Mouse (Mus musculus) ovary, adult 18-20 months (tissue): Measurements from ENCODE around the gene Atf4.

Experiments used
- DNase-seq: peaks from one replicate; pipeline ENCODE4 v3.0.0; 2022; ENCODE audit warnings: low spot score, mixed read lengths

Gene Atf4

GRCm38 (mm10) chr15:80254847-80255645, at the start of gene Atf4:
TSS of gene Atf4 (plus strand) at chr15:80255184.
- peak; percentile 98 for DNase-seq

- DNase-seq: no peak
These were observed 48.9 kb upstream of the Atf4 start for GRCm38 (mm10) chr15:80206057-80206565.

DNA sequence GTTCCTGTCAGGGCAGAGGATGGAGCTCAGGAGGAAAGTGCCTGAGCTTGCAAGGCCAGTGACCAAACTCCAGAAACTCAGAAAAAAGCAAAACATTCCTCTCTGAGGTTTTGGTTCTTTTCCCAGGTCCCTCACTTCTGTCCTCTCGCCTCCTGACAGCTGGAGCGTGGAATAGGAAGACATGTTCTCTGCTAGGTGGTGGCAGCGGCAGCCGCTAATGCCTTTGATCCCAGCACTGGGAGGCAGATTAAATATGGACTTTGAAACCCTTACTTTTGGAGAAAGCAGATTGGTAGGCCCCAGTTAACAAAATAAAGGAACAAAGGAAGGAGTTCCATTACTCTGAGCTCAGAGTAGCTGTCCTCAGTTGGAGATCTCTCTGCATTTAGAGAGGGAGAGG, 46.5 kb upstream of the Atf4 start:
- DNase-seq: no peak

- no peak for DNase-seq
These were observed 41.3 kb upstream of the Atf4 start for GRCm38 (mm10) chr15:80213688-80214087.

DNA sequence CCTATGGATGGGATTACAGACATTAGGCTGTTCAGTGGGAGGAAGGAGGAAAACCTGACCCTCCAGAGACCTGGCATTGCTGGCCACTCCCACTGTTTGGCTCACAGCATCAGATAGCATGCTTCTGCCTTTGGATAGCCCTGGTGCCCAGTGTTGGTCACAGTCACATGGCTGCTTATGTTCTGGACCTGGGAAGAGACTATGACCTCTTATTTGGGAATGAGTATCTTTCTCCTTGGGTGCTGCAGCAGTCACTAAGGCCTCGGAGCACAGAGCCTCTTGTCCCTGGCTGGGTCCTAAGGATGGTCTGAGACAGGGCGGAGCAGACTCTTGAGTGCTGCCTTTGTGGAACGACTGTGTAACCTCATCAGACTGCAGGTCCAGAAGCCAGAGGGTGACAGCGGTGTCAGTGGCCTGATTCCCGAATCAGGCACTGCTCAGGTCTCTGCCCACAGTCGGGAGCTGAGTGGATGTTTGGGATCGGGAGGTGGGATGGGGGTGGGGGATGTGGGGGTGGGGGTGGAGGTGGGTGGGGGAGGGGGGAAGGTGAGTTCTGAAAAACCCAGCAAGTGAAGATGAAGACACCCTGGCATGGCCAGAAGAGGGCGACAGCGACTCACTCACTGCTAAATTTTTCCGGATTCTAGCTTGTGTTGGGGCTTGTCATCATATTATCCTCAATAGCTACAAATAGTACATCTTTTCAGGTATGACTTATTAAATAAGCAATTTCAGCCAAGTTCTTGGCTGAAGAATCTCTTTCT, 39.1 kb upstream of the Atf4 start:
- DNase-seq: no peak

GRCm38 (mm10) chr15:80216480-80216820, 38.5 kb upstream of the Atf4 start:
- no peak for DNase-seq

- DNase-seq: no peak
These were observed 37.5 kb upstream of the Atf4 start for GRCm38 (mm10) chr15:80217476-80217875.

GRCm38 (mm10) chr15:80219211-80219610, 35.8 kb upstream of the Atf4 start:
- DNase-seq: no peak

DNA sequence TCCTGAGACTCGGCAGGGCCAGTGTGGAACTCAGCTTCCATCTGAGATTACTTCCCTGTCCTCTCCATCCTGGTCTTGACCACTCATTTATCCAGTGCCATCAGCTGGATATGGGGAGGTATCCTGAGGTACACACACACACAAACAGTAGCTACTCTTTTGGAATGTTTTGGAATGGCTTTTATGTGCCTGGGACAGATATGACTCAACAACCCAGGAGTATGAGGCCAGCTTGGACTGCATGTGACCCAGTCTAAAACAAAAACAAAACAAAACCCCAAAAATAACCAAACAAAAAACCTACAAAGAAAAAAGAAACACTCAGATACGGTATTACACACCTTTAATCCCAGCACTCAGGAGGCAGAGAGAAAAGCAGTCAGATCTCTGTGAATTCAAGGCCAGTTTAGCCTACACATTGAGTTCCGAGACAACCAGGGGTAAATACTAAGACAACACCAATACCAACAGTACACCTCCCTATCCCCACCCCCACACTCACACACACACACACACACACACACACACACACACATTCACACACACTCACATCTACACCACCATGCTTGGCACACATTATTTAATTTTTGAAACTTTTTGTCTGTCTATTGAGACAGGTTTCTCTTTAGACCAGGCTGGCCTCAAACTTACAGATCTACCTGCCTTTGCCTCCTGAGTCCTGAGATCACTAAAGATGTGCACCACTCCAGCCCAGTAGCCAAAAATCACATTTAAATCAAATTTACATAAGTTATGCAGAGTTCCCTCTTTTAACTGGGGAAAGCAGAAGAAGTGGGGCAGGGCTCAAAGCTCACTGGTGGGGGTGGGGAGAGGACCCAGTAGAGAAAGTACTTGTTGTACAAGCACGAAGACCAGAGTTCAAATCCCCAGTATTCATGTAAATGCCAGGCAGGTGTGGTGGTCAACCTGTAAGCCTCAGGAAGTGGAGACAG, 35.0 kb upstream of the Atf4 start:
- DNase-seq: no peak

DNA sequence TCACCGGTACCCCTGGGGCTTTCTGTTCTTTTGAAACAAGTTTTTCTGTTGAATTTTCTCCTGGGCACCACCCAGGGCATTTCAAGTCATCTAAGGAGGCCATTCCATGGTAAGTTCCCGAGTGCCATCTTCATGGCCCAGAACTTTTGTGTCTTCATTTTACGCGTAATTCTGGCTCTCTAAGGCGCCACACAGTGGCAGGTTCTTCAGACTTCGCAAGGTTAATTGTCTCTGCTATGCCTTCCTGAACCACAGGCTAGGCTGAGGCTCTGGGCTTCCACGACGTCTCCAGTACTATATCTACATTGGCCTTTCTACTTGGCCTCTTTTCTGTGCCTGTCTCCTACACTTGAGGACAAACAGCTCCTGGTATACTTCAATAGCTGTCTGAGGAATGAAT, 34.0 kb upstream of the Atf4 start:
- DNase-seq: no peak

- no peak for DNase-seq
These were observed 31.2 kb upstream of the Atf4 start for GRCm38 (mm10) chr15:80223751-80224150.

GRCm38 (mm10) chr15:80225208-80225607, 29.8 kb upstream of the Atf4 start:
- DNase-seq: peak; percentile 43

DNA sequence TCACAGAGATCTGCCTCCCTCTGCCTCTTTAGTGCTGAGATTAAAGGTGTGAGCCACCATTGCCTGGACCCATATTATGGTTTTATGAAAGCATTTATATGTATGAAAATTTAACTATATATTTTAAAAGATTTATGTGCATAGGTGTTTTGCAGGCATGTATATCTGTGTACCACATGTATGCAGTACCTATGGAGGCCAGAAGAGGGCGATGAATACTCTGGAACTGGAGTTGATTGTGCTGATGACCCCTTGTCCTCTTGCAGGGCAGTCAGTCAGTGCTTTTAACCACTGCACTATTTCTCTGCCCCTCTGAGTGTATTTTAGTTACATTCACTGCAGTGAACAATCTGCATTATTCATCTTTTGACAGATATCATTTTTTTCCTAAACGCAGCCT, 29.2 kb upstream of the Atf4 start:
- no peak for DNase-seq

GRCm38 (mm10) chr15:80228071-80228800, 26.7 kb upstream of the Atf4 start:
- no peak for DNase-seq

DNA sequence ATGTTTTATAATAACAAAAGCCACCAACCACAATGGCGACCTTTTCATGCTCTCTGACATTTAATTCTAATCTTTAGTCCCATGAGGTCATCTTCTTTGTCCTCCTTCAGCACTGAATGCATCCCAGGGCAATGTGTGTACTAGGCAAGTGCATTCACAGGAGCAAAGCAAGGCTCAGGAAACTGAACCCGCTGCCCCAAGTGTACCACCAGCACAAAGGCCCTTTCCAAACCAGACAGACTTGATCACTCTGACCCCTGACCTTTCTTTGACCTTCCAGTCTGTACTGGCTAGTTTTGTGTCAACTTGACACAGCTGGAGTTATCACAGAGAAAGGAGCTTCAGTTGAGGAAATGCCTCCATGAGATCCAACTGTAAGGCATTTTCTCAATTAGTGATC, 22.7 kb upstream of the Atf4 start:
- DNase-seq: no peak

GRCm38 (mm10) chr15:80233053-80233452, 21.9 kb upstream of the Atf4 start:
- no peak for DNase-seq

DNA sequence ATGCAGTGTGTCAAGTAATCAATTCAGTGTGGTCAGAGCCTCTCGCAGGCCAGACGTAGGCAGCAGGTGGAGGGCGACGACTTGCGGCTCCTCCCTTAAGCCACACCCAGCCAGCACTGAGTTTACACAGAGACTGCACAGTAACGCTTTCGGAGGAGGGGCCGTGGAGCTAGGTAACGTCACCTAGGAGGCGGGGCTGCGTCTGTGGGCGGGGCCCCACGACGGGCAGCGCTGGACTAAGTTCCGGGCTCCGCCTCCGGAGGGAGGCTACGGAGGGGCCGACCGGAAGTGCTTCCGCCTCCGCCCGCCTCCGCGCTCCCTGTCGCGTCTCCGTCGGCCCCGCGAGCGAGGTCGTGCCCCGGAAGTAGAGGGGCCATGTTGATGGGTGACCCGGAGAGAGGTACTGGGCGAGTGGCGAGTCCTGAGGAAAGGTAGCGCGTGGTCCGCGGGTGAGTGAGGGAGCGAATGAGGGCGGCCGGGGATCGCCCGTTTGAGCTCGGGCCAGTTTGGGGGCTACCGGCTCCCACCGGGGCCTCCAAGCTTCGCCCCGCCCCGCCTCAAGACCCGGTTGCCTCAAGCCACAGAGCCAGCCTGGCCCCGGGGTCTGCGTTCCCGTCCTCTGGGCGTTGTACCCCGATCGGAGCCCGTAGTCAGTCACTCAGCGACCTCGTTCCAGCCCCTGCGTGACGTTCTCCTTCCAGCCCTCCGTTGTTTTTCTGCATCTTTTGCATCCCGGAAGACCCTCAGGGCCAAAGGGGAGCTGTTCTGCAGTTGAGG, 21.1 kb upstream of the Atf4 start, which contains the start of gene Mief1:
Gene Mief1 (plus strand): TSS at position 286 of the 777 bp plus-strand sequence.
- DNase-seq: peak; percentile 97

- DNase-seq: no peak
These were observed 19.4 kb upstream of the Atf4 start, which contains the start of gene AC140267.1 for GRCm38 (mm10) chr15:80235535-80235934. TSS of gene AC140267.1 (plus strand) at chr15:80235835.

GRCm38 (mm10) chr15:80248135-80248534, 6.8 kb upstream of the Atf4 start:
- no peak for DNase-seq

DNA sequence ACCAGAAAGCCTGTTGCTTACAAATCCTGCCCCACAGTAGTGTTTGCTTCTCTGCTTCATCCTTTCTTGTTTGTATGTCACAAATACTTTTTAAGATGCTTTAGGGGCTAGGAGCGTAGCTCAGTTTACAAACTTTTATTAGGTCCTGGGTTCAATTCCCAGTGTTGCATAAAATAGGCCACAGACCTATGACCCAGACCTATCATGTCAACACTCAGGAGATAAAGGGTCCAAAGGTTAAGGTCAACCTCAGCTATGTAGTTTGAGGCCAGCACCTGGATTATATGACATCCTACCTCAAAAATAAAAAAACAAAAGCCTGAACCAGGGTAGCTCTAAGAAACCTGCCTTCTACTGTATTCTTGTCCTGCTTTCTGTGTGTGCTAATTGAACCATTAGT, 6.4 kb upstream of the Atf4 start:
- no peak for DNase-seq
